Mouse (Mus musculus) regulatory T cell (primary cell): ENCODE results near the gene Fap.

ENCODE experiments used
- in situ Hi-C: fragments of 300-600 bp; cut with MboI, MseI; formaldehyde crosslinking; loops from one replicate; pipeline ENCODE4 v1.15.1; 2025; ENCODE audit warnings: high pct_unique_total_duplicates

Fap gene

DNA sequence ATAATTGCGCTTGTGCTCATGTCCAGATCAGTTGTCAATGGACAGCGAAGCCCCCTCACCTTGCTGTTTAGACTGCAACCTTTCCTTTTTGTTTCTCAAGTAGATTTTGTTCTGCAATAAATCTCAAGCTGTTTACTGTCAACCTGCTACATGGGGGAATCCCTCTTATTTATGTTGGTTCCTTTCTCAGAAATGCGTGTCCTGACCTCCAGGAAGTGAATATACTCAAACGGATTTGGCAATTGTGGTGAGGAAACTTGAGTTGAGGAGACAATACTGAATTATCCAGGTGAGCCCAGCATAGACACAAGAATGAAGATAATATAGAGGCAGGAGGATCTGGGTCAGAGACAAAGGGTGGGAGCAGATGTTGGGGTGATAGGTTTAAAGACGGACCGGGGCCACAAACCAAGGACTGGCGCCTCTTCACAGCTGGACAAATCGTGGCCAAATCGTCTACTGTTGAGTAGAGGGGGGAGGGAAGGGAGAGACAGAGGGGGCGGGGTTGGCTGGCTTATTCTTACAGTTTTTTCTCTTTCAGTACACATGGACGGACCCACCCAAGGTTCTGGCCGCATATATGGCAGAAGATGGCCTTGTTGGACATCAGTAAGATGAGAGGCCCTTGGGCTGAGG lies 112.9 kb downstream of the Fap start:
- in situ Hi-C loops = loop anchor here (25.0 kb wide), 3 partner anchors 474 to 1476 kb away; partner anchors contain the start of gene Tbr1

DNA sequence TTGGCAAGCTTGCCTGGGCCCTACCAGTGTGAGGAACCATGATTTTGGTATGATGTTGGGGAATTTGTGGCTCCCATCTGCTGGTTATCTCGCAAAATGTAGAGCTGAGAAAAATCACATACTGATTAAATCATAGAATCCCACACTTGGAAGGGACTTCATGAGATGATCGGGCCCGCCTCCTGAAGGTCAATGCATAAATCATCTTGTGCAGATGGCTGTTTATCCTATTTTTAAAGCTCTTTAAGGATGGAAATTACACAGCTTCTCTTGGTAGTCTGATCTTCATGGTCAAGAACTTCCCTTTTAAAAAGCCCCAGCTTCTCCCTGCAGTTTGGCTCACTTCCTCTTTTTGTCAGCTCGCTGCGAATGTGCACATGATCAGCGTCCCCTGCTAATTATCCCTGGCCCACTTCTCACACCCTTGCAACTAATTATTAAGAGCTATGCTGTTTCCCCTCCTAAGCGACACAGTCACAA lies 113.6 kb downstream of the Fap start:
- in situ Hi-C loops = loop anchor here (25.0 kb wide), 3 partner anchors 473 to 1477 kb away; partner anchors contain the start of gene Tbr1

DNA sequence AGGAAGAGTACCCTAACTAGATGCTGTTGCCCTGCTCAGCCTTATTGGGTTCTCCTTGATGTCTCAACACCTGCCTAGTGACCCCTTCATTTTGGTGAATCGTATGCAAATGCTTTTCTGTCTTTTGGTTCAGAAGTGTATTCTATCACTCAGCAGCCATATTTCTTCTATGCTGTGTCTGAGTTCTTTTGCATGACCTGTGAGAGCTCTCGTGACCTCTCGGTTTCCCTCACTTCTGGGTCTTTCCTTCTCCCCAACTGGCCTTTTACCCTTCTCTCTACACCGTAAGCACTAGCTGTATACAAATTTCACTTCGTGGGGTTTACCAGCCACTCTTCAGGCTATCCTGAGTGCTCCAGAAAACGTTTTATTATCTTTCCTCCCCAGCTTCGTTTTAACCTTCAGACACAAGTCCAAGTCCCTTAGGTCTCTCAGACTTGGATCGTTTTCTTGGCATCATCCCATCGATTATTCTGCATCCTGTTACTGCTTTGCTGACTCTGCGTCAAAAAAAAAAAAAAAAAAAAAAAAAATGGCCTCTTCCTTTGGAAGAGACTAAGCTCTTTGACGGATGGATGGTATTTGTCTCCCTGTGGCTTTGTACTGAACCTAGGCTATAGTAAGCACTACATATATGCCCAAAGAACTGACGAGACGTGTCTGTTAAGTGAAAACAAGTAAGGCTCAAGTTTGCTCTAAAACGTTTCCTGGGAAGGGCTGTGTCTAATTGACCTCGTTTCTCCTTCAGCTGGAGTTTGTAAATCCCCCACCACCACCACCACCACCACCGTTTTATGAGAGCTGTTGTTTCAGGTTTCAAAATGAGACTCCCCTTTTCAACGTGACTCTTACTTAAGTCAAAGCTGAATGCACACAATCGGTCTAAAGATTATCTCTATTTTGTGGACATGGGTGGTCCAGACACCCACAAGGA lies 114.4 kb downstream of the Fap start:
- in situ Hi-C loops = loop anchor here (5.0 to 25.0 kb wide), 4 partner anchors 122 to 1478 kb away; partner anchors contain the start of gene Tbr1

DNA sequence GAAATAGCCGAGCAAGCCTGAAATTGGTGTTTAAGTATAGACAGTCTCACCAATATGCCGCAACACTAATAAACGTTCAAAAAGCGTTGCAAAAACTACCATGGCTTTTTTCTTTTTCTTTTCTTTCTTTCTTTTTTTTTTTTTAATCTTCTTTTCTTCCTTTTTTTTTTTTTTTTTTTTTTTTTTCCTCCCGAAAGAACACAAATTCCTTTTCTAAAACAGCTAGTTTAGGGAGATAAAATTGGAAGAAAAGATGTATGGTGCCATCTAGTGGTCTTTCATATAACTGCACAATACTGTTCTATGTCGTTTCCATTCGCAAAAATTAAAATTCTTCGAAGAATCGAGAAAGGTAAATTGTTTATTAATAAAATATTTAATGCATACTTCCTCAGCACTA lies 115.8 kb downstream of the Fap start:
- in situ Hi-C loops = loop anchor here (5.0 to 25.0 kb wide), 4 partner anchors 121 to 1479 kb away; partner anchors contain the start of gene Tbr1

DNA sequence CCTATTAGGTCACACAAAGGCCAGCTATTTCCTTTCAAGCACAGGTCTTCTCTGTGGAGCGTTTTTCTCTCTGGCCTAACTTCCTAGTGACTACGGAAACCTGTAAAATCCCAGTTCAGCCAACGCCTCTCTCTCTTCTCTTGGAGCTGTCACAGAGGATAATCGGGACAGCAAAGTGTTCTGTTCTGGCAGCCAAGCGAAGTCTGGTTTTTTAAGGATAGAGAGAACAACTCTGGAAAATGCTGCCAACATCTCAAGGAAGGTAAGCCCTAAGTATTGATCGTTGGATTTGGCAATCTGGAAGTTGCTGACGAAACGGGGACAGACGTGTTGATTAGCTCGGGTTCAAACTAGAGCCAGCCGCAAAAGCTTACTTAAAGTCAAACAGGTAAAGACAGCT lies 118.9 kb downstream of the Fap start:
- in situ Hi-C loops = loop anchor here (5.0 to 25.0 kb wide), 4 partner anchors 118 to 1482 kb away; partner anchors contain the start of gene Tbr1

DNA sequence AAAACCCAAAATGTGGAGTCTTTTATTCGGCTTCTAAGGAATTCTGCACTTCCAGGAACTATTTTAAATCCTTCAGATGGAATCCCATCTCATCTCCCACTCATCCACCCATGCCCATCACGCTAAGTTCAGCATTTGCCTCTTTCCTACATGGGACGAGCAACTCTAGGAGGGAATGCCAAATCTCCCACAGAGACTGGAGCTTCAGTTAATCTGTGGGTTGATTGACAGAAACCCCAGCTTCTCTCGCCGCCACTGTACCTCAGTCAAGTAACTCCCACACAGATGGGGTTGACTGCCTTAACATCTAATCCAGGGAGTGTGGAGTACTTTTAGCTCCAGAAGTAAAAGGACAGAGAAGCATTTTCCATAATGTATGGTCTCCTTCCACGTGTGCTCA lies 119.8 kb downstream of the Fap start:
- in situ Hi-C loops = loop anchor here (25.0 kb wide), 3 partner anchors 467 to 1483 kb away; partner anchors contain the start of gene Tbr1
